Mouse (Mus musculus) urinary bladder, postnatal 36 days (tissue): ENCODE data around the gene Cep135.

Source experiments
- DNase-seq, 2 experiments: peaks; one replicate each; pipeline ENCODE4 v3.0.0; 2022; ENCODE audit warnings: low spot score in 2 of 2, mixed read lengths in 1 of 2

The Cep135 gene

GRCm38 (mm10) chr5:76588551-76589283 lies at the start of gene Cep135:
TSS of gene Cep135 (plus strand) at chr5:76588698.
- DNase-seq, result peak; percentile 81 to 87

DNA sequence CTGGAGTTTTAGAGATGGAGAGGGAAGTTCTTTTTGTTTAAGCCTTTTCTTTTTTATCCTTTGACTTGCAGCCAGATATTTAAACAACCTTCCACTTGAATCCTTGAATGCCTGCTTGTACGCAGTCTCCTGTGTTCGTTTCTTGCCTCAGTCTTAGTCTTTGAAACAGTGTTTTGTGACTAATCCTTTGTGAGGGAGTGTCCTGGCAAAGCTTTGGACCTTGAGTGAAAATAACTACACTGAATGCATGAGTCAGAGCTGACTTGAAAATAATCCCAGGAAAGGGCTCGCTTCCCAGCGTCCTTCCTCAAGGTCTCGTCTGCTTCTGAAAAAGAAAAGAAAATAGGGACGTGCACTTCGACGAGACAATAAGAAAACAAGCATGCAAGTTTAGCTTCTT lies 48.3 kb upstream of the Cep135 start:
- DNase-seq, result peak in 1 of 2 experiments; percentile 40

DNA sequence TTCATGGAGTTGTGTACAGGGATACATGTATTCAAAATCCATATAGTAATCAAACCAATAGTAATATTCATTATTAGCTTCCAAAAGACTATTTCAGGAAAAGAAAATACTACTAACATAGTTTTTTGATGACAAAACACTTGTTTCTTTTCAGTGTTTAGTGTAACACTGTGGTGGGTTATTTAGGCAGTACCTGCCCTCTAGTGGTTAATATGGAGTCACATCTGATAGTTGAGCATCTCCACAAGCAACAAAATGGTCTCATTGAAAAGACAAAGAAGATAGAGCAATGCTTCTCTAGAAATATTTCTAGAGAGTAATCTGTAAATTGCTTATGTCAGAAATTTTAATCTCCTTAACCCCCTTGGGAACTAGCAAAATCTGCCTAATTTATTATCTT lies 47.7 kb upstream of the Cep135 start:
- no peak for DNase-seq

GRCm38 (mm10) chr5:76543200-76543599 lies 45.3 kb upstream of the Cep135 start:
- DNase-seq, result no peak

DNA sequence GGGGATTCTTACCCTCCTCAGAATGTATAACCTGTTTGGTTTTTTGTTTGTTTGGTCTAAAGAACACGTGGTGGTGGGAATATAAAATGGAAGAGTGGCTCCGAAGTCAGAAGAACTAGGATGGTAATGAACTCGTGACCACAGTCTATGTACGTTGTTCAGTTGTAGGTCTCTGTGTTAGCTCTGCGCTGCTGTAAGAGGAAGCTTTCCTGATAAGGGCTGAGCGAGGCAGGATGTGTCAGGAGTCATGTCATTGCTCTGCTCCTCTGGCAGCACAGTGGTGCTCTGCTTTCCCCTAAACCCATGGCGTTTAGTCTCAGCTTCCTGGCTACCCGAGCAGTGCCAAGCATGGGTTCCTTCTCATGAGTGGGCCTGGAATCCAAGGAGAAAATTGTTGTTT lies 38.1 kb upstream of the Cep135 start:
- DNase-seq, result no peak

- DNase-seq, result peak; percentile 29 to 56
These were observed 23.2 kb upstream of the Cep135 start for GRCm38 (mm10) chr5:76565321-76565720.

GRCm38 (mm10) chr5:76574251-76574650 lies 14.2 kb upstream of the Cep135 start:
- no peak for DNase-seq

DNA sequence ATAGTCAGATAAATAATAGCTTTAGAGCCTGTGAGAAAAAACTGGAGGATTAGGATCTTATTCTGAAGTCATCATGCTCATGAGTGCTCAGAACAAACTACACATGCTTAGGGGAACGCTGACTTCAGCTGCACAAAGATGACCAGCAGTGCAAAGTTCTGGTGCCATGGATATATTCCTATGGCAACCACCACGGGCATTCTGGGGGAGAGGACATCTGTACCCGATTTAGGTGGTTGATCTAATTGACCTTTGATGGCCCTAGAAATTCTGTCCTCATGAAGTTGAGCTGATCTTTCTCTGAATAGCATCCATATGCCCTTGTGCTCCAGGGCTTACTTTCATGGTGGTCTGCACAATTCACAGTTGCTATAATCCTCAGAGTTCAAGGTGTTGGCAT lies 11.5 kb upstream of the Cep135 start:
- DNase-seq, result no peak

GRCm38 (mm10) chr5:76585378-76585777 lies 3.1 kb upstream of the Cep135 start:
- no peak for DNase-seq

DNA sequence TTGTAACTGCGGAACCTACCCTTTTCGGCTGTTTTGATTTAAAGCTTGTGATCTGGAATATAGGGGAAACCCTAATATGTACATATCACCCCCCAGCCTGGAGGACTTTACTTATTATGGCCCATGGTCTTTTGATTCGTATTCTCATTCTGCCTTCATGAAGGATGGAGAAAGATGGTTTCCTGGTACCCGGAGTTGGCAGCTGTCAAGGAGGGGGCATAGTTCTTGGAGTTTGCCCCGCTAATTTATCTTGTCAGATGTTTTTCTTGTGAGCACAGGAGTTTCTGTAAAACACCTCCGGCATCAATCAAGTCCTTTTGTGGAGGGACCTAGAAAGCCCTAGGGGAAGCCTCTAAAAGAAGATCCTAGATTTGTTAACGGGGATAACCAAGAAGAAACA lies 813 bp downstream of the Cep135 start:
- DNase-seq, result no peak

GRCm38 (mm10) chr5:76590009-76590408 lies 1.5 kb downstream of the Cep135 start:
- DNase-seq, result no peak

GRCm38 (mm10) chr5:76591885-76592284 lies 3.4 kb downstream of the Cep135 start:
- DNase-seq, result no peak

- DNase-seq, result no peak
These were observed 21.3 kb downstream of the Cep135 start for GRCm38 (mm10) chr5:76609702-76610370.

- no peak for DNase-seq
These were observed 24.5 kb downstream of the Cep135 start for GRCm38 (mm10) chr5:76612867-76613499.

- no peak for DNase-seq
These were observed 26.8 kb downstream of the Cep135 start for GRCm38 (mm10) chr5:76615276-76615675.

- DNase-seq, result no peak
These were observed 27.8 kb downstream of the Cep135 start for GRCm38 (mm10) chr5:76616196-76616747.

DNA sequence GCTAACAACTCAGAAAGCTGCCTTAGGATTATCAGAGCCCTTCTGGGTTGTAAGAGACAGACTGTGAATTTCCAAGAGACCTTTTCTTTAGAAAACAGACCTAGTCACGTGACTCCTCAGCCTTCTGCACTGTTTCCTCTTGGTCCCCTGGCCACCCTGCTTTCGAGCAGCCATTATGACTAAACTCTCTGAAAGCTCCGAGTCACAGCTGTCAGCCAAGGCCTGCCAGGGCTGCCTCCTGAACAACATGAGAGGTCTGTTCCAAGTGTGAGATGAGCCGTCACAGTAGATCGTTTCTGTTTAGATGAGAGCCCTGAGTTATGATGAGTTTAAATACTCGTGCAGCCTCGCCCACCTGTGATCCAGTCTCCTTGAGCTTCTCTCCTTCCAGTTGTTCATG lies 30.3 kb downstream of the Cep135 start:
- no peak for DNase-seq

DNA sequence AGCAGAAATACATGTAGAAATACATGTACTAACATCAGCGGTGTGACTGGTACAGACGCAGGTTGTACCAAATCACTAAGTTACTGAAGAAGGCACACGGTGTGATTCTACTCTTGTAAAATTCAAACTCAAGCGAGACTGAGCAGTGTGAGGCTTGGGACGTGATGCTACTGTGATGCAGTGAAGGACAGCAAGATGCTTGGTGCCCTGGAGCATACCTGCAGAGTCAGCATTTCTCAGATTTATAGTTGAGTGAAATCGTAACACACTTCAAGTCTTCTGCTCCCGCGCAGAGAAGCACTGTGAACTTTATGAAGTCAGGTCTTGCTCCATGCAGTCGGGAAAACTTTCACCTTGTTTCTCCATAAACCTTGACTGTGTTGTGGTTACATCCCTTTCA lies 35.3 kb downstream of the Cep135 start:
- no peak for DNase-seq

DNA sequence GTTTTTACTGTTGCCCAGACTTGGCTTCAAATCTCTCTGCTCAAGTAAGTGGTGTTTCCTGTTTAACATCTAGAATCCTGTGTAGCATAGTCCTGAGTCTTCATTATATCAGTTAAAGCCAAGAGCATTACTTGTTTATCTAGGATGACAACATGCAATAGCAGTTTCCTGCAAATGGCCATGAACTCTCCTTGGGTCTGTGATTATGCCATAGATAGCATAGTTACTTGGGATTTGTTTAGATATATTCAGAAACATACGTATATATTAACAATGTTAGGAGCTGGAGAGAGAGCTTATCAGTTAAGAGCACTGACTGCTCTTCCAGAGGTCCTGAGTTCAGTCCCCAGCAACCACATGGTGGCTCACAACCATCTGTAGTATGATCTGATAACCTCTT lies 39.3 kb downstream of the Cep135 start:
- no peak for DNase-seq

DNA sequence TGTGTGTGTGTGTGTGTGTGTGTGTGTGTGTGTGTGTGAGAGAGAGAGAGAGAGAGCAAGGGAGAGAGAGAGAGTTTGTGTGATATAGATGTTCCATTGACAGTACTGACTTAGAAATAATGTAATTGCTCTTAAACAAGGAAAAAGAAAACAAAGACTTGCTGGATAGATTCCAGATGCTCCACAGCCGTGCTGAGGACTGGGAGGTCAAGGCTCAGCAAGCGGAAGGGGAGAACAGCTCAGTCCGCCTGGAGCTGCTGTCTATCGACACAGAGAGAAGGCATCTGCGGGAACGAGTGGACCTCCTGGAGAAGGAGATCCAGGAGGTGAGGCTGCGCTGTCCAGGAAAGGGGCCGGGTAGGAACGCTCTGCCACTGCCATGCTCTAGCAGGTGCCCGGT lies 45.5 kb downstream of the Cep135 start:
- no peak for DNase-seq

DNA sequence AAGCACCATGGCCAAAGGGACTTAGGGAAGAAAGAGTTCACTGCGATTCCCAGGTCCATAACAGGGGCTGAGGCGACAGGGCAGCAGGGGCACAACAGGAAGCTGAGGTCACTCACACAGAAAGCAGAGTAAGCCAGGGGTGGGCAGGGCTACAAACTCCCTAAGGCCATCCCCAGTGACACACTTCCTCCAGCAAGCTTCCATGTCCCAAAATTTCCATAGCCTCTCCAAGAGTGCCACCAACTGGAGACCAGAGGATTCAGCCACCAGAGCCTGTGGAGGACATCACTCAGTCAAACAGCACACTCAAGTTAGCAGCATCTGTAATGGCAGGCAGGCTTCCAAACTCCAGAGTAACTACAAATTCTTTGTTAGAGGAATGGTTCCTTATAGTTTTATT lies 47.1 kb downstream of the Cep135 start:
- DNase-seq, result no peak

DNA sequence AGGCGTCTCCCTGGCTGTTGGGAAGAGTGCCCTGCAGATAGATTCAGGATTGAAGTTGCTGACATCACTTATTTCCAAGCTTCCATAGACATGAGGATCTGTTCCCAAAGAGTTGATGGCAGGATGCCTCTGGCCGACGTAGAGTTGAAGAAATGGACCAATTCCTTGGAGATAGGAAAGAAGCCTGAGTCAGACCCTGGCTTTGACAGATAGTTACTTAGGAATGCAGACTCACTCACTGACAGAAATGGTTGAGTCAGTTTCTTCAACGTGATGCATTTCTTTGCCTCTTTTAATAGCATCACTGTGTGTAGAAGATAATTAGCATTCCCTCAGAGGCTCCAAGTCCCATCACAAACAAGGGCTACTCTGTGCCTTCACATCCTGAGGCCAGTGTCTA lies 53.6 kb downstream of the Cep135 start:
- no peak for DNase-seq

DNA sequence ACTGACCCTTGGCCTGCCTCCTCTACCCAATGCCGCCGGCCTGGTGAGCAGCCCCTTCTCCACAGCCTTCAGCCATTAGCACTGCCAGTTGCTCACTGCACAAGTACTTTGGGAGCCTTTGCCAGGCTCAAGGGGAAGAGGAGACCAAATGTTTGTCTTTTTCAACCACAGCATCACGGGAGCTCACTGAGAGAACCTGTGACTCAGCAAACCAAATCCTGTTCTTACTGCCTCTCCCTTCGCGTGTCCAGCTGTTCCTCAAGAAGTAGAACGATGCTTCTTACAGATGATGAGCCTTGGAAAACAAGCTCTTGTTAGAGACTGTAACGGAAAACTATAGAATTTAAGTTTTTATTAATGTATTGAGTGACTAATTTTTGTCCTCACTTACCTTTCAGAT lies 55.7 kb downstream of the Cep135 start:
- DNase-seq, result no peak
